Mouse (Mus musculus): Measurements from ENCODE around the gene Obscn.

DNA sequence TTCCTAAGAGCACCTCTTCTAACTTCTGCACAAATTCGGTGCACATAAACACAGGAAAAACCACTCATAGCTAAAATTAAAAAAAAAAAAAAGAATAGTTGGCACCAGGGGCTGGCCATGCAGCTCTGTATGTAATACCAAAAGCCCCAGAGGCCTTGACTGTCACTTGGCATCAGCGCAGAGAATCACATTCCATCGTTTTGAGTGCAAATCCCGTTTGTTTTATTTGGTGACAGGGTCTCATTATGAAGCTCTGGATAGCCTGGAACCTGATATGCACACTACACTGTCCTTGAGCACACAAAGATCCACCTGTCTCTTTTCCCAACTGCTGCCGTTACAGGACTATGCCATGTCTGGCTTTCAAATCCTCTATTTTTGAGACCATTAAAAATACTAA lies 185.0 kb downstream of the Obscn start:
- no peak for TF ChIP-seq CTCF (conservative IDR thresholded peaks at IDR 0.05; ENCODE audit: insufficient read depth, insufficient read length, low read depth, low read length)
- no peak for TF ChIP-seq POLR2A (IDR thresholded peaks at IDR 0.05; ENCODE audit: low read depth, low read length)
